Mouse (Mus musculus): ENCODE data around the gene Art5.
"Not testable (repeated sequence)": the region's sequence is repeated elsewhere in the genome, so short reads cannot be mapped to it uniquely, and the experiment has no call there.

Gene Art5

DNA sequence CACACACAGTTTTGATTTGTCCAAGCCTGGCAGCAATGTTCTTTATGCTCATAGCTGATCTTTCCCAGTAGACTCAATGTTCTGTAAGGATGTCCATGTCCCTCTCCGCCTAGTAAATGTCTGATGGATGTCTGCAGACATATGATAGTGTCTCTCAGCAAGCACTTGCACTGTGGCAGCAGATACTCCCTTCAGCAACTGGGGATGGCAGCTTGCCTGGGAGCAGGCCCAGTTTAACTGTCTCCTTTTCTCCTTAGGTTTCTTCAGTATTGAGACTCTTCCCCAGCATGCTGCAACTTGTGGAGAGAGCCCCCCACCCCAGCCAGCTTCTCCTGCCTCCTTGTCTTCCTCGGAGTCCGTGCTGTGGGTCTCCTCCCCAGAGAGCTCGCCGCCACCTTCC lies 27.5 kb downstream of the Art5 start:
- DNase-seq (ENCODE audit: low spot score in 2 of 2), result no peak

DNA sequence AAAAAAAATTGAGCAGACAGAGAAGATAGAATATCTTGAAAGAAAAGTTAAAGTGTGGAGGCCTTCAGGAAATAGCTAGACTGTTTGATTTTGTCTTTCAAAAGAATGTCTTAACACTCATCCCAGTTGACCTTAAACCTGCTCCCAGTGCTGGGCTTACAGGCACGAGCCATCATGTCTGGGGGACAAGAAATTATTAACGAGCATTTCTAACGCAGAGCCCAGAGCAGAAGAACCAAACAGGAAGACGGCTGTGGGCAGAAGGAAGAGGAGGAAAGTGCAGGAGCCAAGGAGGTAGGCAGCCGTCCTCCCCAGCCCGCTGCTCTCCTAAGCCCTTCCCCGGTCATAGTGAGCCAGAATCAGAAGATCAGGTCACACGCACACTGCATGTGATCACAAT lies 29.0 kb downstream of the Art5 start:
- DNase-seq (ENCODE audit: low spot score in 2 of 2), result no peak

DNA sequence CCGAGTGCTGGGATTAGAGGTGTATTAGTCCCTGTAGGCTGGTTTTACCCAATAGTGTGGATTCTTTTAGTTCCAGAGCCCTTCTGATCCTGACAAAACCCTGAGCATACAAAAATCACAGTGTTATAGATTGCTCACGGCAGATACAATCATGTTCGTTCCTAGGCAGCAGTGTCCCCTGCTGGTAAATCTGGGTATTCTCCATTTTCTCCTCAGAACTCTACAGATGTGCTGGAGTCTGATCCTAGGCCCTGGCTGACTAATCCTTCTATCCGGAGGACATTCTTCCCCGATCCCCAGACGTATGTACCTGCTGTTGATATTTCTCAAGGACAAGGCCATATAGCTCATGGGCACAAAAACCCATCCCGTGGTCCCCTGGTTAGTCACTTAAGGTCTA lies 30.8 kb downstream of the Art5 start:
- DNase-seq (ENCODE audit: low spot score in 2 of 2), result no peak

DNA sequence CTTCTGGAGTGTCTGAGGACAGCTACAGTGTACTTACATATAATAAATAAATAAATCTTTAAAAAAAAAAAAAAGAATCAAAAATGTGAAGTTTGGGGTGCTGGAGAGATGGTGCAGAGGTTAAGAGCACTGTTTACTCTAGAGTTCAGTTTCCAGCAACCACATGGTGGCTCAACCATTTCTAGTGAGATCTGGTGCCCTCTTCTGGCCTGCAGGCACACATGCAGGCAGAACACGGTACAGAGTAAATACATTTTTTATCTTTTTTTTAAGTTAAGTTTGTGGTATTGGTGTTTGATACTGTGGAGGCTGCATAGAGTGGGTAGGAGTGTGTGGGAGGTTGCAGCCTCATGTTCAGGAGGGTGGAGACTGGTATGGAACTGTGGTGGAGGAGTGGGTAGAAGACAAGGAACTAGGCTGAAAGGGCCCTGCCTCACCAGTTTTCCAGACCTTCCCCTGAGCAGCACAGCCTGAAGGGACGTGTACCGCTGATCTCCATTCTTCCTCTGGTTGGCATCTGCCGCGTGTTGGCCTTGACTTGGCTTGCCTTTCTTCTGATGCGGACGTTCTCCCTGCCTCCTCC lies 32.5 kb downstream of the Art5 start:
- peak in 1 of 2 experiments; percentile 27 for DNase-seq (ENCODE audit: low spot score in 2 of 2)

DNA sequence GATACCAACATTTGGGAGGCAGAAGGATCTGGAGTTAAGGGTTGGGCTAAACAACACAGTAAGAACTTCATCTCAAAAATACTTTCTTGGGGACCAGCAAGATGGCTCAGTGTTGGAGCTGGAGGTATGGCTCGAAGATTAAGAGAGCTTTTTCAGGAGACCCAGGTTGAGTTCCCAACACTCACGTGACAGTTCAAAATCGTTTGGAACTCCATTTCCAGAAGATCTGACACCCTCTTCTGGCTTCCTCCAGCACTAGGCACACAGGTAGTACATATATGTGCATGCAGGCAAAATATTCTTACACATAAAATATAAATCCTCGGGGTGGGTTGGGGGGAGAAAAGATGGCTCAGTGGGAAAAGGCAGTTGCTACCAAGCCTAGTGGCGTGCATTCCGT lies 42.9 kb downstream of the Art5 start:
- DNase-seq (ENCODE audit: low spot score in 2 of 2), result no peak

DNA sequence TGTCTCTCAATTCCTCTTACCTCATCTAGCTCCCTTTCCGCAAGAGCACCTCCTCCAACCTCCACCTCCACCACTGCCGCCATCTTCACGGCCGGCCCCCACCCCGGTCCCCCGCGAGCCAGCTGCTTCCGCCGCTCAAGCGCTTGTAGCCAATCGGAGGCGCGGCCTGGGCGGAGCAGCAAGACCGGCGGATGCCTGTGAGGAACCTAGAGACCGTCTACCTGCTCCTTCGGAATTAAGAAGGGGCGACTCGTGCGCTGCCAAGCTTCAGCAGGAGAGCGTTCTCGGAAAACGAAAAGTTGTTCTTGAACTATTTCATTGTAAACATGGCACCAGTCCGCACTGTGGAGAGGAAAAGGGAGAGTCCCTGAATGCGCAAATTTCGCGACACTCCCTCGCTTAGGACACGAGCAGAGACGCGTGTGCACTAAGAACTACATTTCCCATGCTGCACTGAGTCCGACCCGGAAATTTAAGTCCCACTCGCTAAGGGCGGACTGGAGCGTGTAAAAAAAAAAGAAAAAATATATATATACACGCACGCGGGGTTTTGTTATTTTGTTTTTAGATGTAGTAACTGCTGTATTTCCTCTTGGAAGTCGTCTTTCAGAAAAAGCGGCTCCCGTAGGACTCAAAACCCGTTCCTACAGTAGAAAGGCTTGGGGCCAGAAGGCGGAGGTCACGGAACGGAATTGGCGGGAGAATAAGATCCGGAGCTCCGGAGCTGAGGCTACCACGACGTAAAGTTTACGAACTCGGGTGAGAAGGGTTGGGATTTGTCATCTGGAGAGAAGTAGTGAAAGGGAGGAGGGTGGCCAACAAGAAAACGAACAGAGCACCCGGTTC lies 44.0 kb downstream of the Art5 start, which contains the start of the genes Rnf121, Xndc1 and Xntrpc:
Gene Rnf121, minus strand, starts transcription at position 424 of the 846 bp plus-strand sequence.
Gene Xndc1, plus strand, starts transcription at position 466 of the 846 bp plus-strand sequence.
Gene Xntrpc, plus strand, starts transcription at position 668 of the 846 bp plus-strand sequence.
- peak; percentile 79 to 86 for DNase-seq (ENCODE audit: low spot score in 2 of 2)

DNA sequence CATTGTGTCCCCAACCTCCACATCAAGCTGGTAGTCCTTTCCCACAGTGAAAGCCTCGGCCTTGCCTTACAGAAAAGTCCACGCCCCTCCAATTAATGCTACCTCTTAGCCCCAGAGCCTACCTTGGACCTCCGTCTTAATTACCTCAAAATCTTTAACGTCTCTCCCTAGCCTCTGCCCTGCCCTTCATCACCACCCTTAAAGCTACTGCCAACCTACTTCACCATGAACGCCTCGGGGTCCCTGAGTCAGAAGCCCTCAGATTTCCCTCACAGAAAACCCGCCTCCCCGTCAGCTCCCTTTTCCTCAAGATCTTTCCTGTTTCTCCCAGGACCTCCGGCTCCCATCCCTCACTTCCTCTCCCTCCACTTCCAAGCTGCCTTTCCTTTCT lies 44.6 kb downstream of the Art5 start:
- no peak for DNase-seq (ENCODE audit: low spot score in 2 of 2)

DNA sequence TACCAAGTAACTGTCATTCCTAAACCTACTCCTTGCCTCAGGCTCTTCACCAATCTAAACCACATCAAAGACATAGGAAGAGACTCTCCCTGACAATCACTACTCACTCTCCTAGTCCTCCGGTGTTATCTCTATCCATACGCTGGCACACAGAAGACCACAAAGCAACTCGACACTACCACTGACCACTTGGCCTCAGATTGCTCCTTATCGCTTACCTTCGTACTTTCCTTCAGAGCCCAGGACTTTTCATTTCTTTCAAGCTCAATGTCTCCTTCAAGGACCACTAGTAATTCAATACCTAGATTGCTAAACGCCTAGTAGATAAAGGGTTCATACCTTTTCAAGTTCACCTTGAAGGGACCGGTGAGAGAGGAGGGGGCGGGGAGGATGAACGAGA lies 45.4 kb downstream of the Art5 start:
- DNase-seq (ENCODE audit: low spot score in 2 of 2), result no peak

DNA sequence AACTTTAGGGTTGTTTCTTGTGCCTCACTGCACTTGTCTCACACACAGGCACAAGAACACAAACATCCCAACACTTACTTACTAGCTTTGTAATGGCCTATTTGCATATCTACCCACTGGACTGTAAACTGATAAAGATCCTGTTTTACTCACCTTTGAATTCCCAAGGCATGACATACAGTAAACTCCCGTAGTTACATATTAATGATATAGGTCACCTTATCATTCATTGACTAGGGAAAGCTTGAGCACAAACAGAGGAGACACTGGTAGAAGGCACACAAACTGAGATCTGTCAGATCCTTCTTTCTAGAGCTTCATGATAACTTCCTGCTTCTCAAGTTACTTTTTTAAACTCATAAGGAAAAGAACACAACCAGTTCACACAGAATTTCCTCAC lies 47.1 kb downstream of the Art5 start:
- DNase-seq (ENCODE audit: low spot score in 2 of 2), result no peak

DNA sequence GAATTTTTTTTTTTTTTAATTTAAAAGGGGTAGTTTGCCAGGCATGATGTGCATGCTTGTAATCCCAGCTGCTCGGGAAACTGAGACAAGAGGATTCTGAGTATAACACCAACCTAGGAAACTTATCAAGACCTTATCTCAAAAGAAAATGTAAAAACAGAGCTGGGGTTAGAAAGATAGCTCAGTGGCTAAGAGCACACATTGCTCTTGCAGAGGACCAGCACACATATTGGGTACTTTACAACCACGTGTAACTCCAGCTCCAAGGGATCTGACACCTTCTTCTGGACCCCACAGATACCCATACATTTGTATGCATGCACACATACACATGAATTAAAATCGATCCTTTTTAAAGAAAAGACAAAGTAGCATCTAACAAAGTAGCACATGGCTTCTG lies 47.9 kb downstream of the Art5 start:
- DNase-seq (ENCODE audit: low spot score in 2 of 2), result no peak

DNA sequence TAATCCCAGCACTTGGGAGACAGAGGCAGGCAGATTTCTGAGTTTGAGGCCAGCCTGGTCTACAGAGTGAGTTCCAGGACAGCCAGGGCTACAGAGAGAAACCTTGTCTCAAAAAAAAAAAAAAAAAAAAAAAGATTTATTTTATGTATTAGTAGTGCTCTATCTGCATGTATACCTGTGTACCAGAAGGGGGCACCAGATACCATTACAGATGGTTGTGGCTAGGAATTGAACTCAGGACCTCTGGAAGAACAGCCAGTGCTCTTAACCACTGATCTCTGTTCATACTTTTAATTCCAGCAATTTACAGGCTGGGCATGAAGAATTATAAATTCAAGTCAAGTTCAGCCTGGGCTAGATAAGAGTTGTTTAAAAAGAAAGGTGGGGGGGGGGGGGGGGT lies 60.8 kb downstream of the Art5 start:
- not testable (repeated sequence) for DNase-seq (ENCODE audit: low spot score in 2 of 2)

Measured in spleen, postnatal 14 days (tissue).